Mouse (Mus musculus) erythroblast, adult 5-6 weeks (primary cell): Measurements from ENCODE around the gene Cd8a. TPM values are rescaled to one million over a fixed set of nuclear protein-coding genes. Genes with fewer than 3 reads are reported as not detected.
"Not testable (repeated sequence)": the region's sequence is repeated elsewhere in the genome, so short reads cannot be mapped to it uniquely, and the experiment has no call there.

Experiments used
- ATAC-seq: replicated peaks from 2 replicates; pipeline ENCODE4 v1.8.0; 2016; ENCODE audit warnings: moderate number of reproducible peaks, mild to moderate bottlenecking, moderate TSS enrichment, inconsistent platforms; ENCODE audit not compliant: poor library complexity, low FRiP score, severe bottlenecking
- total RNA-seq, 2 experiments: library from RNA; stranded (forward) in 1 of 2; stranded (reverse) in 1 of 2; fragments of 150-400 nt in 1 of 2; fragments of 200-764, 138-1000 nt in 1 of 2; gene quantifications; 2 replicates each; pipeline versions ENCODE4 v1.2.3 to v1.2.4; 2015 to 2017; ENCODE audit warnings: low replicate concordance in 2 of 2

Gene Cd8a
- not detected in 2 replicates for total RNA-seq (2015; ENCODE audit: low replicate concordance)
- total RNA-seq (2017; ENCODE audit: low replicate concordance) = not detected in 2 replicates

- ATAC-seq = no peak
Measured at GRCm38 (mm10) chr6:71373249-71373775, at the start of gene Cd8a. Gene Cd8a, plus strand, starts transcription at chr6:71373427.

GRCm38 (mm10) chr6:71324816-71325215 lies 48.4 kb upstream of the Cd8a start:
- ATAC-seq = no peak

GRCm38 (mm10) chr6:71329881-71330280 lies 43.3 kb upstream of the Cd8a start:
- no peak for ATAC-seq

- ATAC-seq = no peak
Measured at GRCm38 (mm10) chr6:71330486-71330885, 42.7 kb upstream of the Cd8a start.

- ATAC-seq = not testable (repeated sequence)
Measured at GRCm38 (mm10) chr6:71331491-71331890, 41.7 kb upstream of the Cd8a start.

GRCm38 (mm10) chr6:71332236-71332965 lies 40.8 kb upstream of the Cd8a start:
- ATAC-seq = no peak

- no peak for ATAC-seq
Measured at GRCm38 (mm10) chr6:71333031-71333430, 40.2 kb upstream of the Cd8a start.

GRCm38 (mm10) chr6:71333578-71334273 lies 39.5 kb upstream of the Cd8a start:
- ATAC-seq = no peak

GRCm38 (mm10) chr6:71337666-71338065 lies 35.6 kb upstream of the Cd8a start:
- no peak for ATAC-seq

- ATAC-seq = no peak
Measured at GRCm38 (mm10) chr6:71338941-71339340, 34.3 kb upstream of the Cd8a start.

- ATAC-seq = no peak
Measured at GRCm38 (mm10) chr6:71339351-71339750, 33.9 kb upstream of the Cd8a start.

- no peak for ATAC-seq
Measured at GRCm38 (mm10) chr6:71341179-71341578, 32.0 kb upstream of the Cd8a start.

- no peak for ATAC-seq
Measured at GRCm38 (mm10) chr6:71348006-71348405, 25.2 kb upstream of the Cd8a start.

- no peak for ATAC-seq
Measured at GRCm38 (mm10) chr6:71351201-71351600, 22.0 kb upstream of the Cd8a start.

GRCm38 (mm10) chr6:71352201-71352600 lies 21.0 kb upstream of the Cd8a start:
- no peak for ATAC-seq

GRCm38 (mm10) chr6:71352866-71353427 lies 20.3 kb upstream of the Cd8a start:
- ATAC-seq = no peak

GRCm38 (mm10) chr6:71353722-71354121 lies 19.5 kb upstream of the Cd8a start:
- ATAC-seq = no peak

- no peak for ATAC-seq
Measured at GRCm38 (mm10) chr6:71357493-71357892, 15.7 kb upstream of the Cd8a start.

- ATAC-seq = no peak
Measured at GRCm38 (mm10) chr6:71360221-71360620, 13.0 kb upstream of the Cd8a start.

GRCm38 (mm10) chr6:71360751-71361150 lies 12.5 kb upstream of the Cd8a start:
- ATAC-seq = no peak
